Mouse (Mus musculus) lung, adult 2 months (tissue): ENCODE results near the gene Tac4.

Experiments used
- CTCF ChIP-seq: fragments of 200-500 bp; IDR thresholded peaks from 2 replicates; pipeline ENCODE4 v1.5.1; 2011; ENCODE audit warnings: mild to moderate bottlenecking, low read length, control low read depth; ENCODE audit not compliant: insufficient read depth
- POLR2A ChIP-seq: fragments of 200-500 bp; IDR thresholded peaks from 2 replicates; pipeline ENCODE4 v1.6.1; 2011; ENCODE audit warnings: low read depth, mild to moderate bottlenecking, control low read depth, low read length, borderline replicate concordance; ENCODE audit errors: extremely low read depth

GRCm38 (mm10) chr11:95225448-95225847 lies 35.9 kb upstream of the Tac4 start:
- TF ChIP-seq CTCF (no peak), POLR2A (no peak)
